Mouse (Mus musculus) testis, adult 2 months (tissue): ENCODE data around the gene Vac14. TPM values are rescaled to one million over a fixed set of nuclear protein-coding genes. Genes with fewer than 3 reads are reported as not detected.
A peak's percentile ranks its signal among the peaks of the same experiment; 100 is the strongest.

Experiments
- H3K27ac ChIP-seq: fragments of 200-500 bp; 2 replicates; pipeline ENCODE4 v1.5.1; 2012; ENCODE audit warnings: low read depth, low read length; ENCODE audit not compliant: control insufficient read depth, insufficient read depth
- H3K27me3 ChIP-seq: fragments of 200-500 bp; 2 replicates; pipeline ENCODE4 v1.6.1; 2012; ENCODE audit warnings: mild to moderate bottlenecking, low read length, moderate library complexity; ENCODE audit not compliant: control insufficient read depth, insufficient read depth
- H3K36me3 ChIP-seq: fragments of 200-500 bp; 2 replicates; pipeline ENCODE4 v1.6.1; 2012; ENCODE audit warnings: mild to moderate bottlenecking, low read length; ENCODE audit not compliant: control insufficient read depth, insufficient read depth
- H3K4me1 ChIP-seq: fragments of 200-500 bp; 2 replicates; pipeline ENCODE4 v1.6.1; 2012; ENCODE audit warnings: low read length; ENCODE audit not compliant: control insufficient read depth, insufficient read depth
- H3K4me3 ChIP-seq: fragments of 200-500 bp; 2 replicates; pipeline ENCODE4 v1.5.1; 2012; ENCODE audit warnings: low read depth, mild to moderate bottlenecking, low read length, moderate library complexity, mixed read lengths; ENCODE audit not compliant: control insufficient read depth
- CTCF ChIP-seq: fragments of 200-500 bp; IDR thresholded peaks from 2 replicates; pipeline ENCODE4 v1.5.1; 2012; ENCODE audit warnings: low read depth, mild to moderate bottlenecking, inconsistent platforms, low read length, moderate library complexity; ENCODE audit not compliant: control insufficient read depth, insufficient read depth, insufficient replicate concordance
- POLR2A ChIP-seq: fragments of 200-500 bp; IDR thresholded peaks from 2 replicates; pipeline ENCODE4 v1.6.1; 2012; ENCODE audit warnings: low read depth, mild to moderate bottlenecking, inconsistent platforms, low read length, moderate library complexity; ENCODE audit not compliant: control insufficient read depth
- polyA plus RNA-seq: library from polyadenylated mRNA; depleted of rRNA; stranded (reverse); fragments of >200 nt; gene quantifications from 2 replicates; pipeline ENCODE4 v1.2.3, GENCODE M21; 2012

Vac14 gene
- polyA plus RNA-seq, 1 experiment, result 11.8 TPM

- H3K27me3 ChIP-seq, result no peaks in the 10 kb centered on the region
- no peaks in the 10 kb centered on the region for H3K36me3 ChIP-seq
- no peak overlapping the region; the same call in 1 of the 2 replicates for H3K4me3 ChIP-seq
- H3K4me1 ChIP-seq, result peaks cover 20% of the 10 kb centered on the region
- TF ChIP-seq CTCF (no peak), POLR2A (no peak)
- H3K27ac ChIP-seq, result 0 out of 2 replicates have a peak overlapping the region, but pooled peaks have one; percentile 5
Observed at GRCm38 (mm10) chr8:110722414-110723011, 104.1 kb downstream of the Vac14 start.

- Histone ChIP-seq H3K4me1 (peaks cover 20% of the 10 kb centered on the region), H3K4me3 (no peak overlapping the region), H3K36me3 (no peaks in the 10 kb centered on the region), H3K27ac (no peak overlapping the region), H3K27me3 (no peaks in the 10 kb centered on the region)
- TF ChIP-seq CTCF (no peak), POLR2A (no peak)
Observed at GRCm38 (mm10) chr8:110724493-110724892, 106.1 kb downstream of the Vac14 start.

GRCm38 (mm10) chr8:110725084-110725838 is 106.9 kb downstream of the Vac14 start:
- Histone ChIP-seq H3K36me3 (no peaks in the 10 kb centered on the region), H3K4me1 (peaks cover 20% of the 10 kb centered on the region), H3K27me3 (no peaks in the 10 kb centered on the region), H3K27ac (no peak overlapping the region), H3K4me3 (no peak overlapping the region)
- TF ChIP-seq POLR2A (no peak), CTCF (no peak)

DNA sequence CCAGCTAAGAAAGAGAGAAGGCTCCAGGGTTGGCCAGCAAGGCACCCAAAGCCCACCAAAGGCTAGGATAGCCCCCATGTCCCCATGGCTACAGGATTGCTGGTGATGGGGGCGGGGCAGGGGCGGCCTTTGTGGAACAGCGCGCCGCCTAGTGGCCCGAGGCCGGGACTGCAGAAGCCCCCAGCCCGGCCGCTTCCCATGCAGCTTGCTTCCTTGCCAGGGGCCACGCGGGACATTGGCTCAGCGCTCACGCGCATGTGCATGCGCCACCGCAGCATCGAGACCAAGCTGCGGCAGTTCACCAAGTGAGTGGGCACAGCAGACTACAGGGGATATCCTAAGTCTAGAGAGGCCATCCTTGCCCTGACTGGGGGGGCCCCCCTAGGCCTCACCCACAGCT is 108.5 kb downstream of the Vac14 start:
- Histone ChIP-seq H3K4me1 (peaks cover 10% of the 10 kb centered on the region), H3K4me3 (peak overlapping the region; percentile 21; the same call in 1 of the 2 replicates), H3K27me3 (no peaks in the 10 kb centered on the region), H3K27ac (no peak overlapping the region), H3K36me3 (no peaks in the 10 kb centered on the region)
- TF ChIP-seq CTCF (peak; percentile 82), POLR2A (no peak)

GRCm38 (mm10) chr8:110731346-110731859 is 113.0 kb downstream of the Vac14 start:
- Histone ChIP-seq H3K36me3 (no peaks in the 10 kb centered on the region), H3K4me3 (no peak overlapping the region), H3K27me3 (no peaks in the 10 kb centered on the region), H3K27ac (no peak overlapping the region), H3K4me1 (peaks cover 8% of the 10 kb centered on the region)
- no peak for TF ChIP-seq CTCF
- TF ChIP-seq POLR2A, result no peak

- Histone ChIP-seq H3K27ac (no peak overlapping the region), H3K4me1 (no peaks in the 10 kb centered on the region; the same call in 1 of the 2 replicates), H3K36me3 (no peaks in the 10 kb centered on the region), H3K27me3 (no peaks in the 10 kb centered on the region), H3K4me3 (no peak overlapping the region)
- TF ChIP-seq CTCF (no peak), POLR2A (no peak)
Observed at GRCm38 (mm10) chr8:110733036-110733435, 114.7 kb downstream of the Vac14 start.

DNA sequence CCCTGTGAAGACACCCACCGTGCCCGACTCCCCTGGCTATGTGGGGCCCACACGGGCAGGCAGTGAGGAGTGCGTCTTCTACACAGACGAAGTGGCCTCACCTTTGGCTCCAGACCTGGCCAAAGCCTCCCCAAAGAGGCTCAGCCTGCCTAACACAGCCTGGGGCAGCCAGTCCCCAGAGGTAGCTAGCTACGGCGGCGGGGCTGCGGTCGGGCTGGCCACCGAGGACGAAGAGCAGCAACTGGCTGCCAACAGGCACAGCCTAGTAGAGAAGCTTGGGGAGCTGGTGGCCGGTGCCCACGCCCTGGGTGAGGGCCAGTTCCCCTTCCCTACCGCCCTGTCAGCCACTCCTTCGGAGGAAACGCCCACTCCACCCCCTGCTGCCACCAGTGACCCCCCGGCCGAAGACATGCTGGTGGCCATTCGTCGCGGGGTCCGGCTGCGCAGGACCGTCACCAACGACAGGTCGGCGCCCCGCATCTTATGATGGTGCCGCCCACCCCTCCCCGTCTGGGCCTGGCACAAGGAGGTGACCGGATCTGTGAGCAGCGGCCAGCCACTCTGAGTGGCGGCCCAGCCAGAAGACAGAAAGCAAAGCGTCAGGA is 120.3 kb downstream of the Vac14 start:
- Histone ChIP-seq H3K36me3 (no peaks in the 10 kb centered on the region), H3K27me3 (no peaks in the 10 kb centered on the region), H3K4me3 (no peak overlapping the region)

More for the DNA sequence above, 120.3 kb downstream of the Vac14 start:
- TF ChIP-seq CTCF (no peak), POLR2A (no peak)
- Histone ChIP-seq H3K4me1 (no peaks in the 10 kb centered on the region; the same call in 1 of the 2 replicates), H3K27ac (no peak overlapping the region)
